14 mouse cellular contexts compared by ENCODE assay signal in the genomic region with DNA sequence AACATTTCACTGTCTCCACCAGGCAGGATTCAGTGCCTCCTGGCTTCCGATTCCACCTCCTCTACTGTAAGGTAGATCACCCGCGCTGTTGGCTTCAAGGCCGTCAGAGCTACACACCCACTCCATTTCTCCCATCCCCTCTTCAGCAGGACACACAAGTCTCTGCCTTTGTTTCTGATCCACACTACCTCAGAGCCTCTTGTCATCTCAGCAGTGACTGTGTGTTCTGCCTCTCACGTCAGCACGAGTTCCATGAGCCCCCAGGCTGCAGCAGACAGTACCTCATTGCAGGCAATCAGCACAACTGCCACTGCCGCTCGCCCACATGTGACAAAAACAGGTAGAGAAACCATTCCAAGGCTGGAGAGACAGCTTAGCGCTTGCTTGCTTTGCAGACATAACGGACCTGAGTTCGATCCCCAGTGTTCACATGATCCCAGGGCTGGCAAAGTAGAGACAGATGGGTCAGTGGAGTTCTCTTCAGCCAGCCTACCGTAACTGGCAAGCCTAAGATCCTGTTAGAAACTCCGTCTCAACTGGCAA. TPM values are rescaled to one million over a fixed set of nuclear protein-coding genes. Genes with fewer than 3 reads are reported as not detected.
DNase-seq lines count a peak whose midpoint lies in the region; ATAC-seq and TF ChIP-seq lines count a peak whose summit lies in the region.
"Had no signal": no experiment of that assay in that cellular context is flagged by ENCODE, and none has a peak within 500 bp of the region (broad histone marks: within the 10 kb centered on the region; RNA-seq: fewer than 3 reads in every experiment).

No protein-coding gene starts in this region.

- H3K27ac ChIP-seq in forebrain, embryonic 12.5 days, result peak overlapping the region; percentile 31; the same call in 1 of the 2 replicates
- H3K27ac ChIP-seq in forebrain, embryonic 16.5 days (ENCODE audit: low read length), result no peak overlapping the region
- H3K27ac ChIP-seq in midbrain, embryonic 13.5 days, result 0 out of 2 replicates have a peak overlapping the region, but pooled peaks have one; percentile 20
- no peak overlapping the region for H3K27ac ChIP-seq in stomach, postnatal 0 days (replicated peaks)
- H3K27ac ChIP-seq: limb, embryonic 12.5 days had no signal

- DNase-seq in right cerebral cortex, adult 18-20 months, result peak; percentile 55
- no peak for DNase-seq in right cerebral cortex, postnatal 4 days
- no peak for DNase-seq in urinary bladder, postnatal 25 days (ENCODE audit: low spot score)
- no peak for DNase-seq in layer of hippocampus, adult 18-20 months (ENCODE audit: low spot score in 2 of 2)
- DNase-seq in stomach, postnatal 0 days (ENCODE audit: low spot score), result no peak
- DNase-seq: adrenal gland, postnatal 36 days; cerebellum, adult 2 months; heart, postnatal 14 days; kidney, adult 18-20 months had no signal

- whole genome bisulfite sequencing in forebrain, embryonic 12.5 days, result 89% methylated on average over 13 of the region's 13 CpGs
- WGBS in forebrain, embryonic 16.5 days, result 89% methylated on average over 13 of the region's 13 CpGs
- WGBS in midbrain, embryonic 13.5 days, result 85% methylated on average over 13 of the region's 13 CpGs
- WGBS in stomach, postnatal 0 days, result 85% methylated on average over 13 of the region's 13 CpGs

- no peak overlapping the region for H3K4me3 ChIP-seq in forebrain, embryonic 12.5 days (replicated peaks)
- no peak overlapping the region for H3K4me3 ChIP-seq in forebrain, embryonic 16.5 days (replicated peaks; ENCODE audit: low read length)
- no peak overlapping the region for H3K4me3 ChIP-seq in midbrain, embryonic 13.5 days (replicated peaks)
- H3K4me3 ChIP-seq in stomach, postnatal 0 days (ENCODE audit: low read depth, low read length), result no peak overlapping the region
- H3K4me3 ChIP-seq: erythroblast, embryonic 14.5 days; limb, embryonic 12.5 days had no signal

- no peak for TF ChIP-seq EP300 in stomach, postnatal 0 days (optimal IDR thresholded peaks at IDR 0.05)

- no peaks in the 10 kb centered on the region for H3K36me3 ChIP-seq in forebrain, embryonic 12.5 days (replicated peaks)
- H3K36me3 ChIP-seq in forebrain, embryonic 16.5 days (ENCODE audit: control insufficient read depth, insufficient read depth), result no peaks in the 10 kb centered on the region
- H3K36me3 ChIP-seq in midbrain, embryonic 13.5 days, result no peaks in the 10 kb centered on the region
- H3K36me3 ChIP-seq in stomach, postnatal 0 days (ENCODE audit: control insufficient read depth, insufficient read depth, low read length), result no peaks in the 10 kb centered on the region
- H3K36me3 ChIP-seq: limb, embryonic 12.5 days had no signal

- H3K4me1 ChIP-seq in forebrain, embryonic 12.5 days, result peaks cover 10% of the 10 kb centered on the region; the same call in 1 of the 2 replicates
- H3K4me1 ChIP-seq in forebrain, embryonic 16.5 days (replicated peaks; ENCODE audit: control insufficient read depth, insufficient read depth, low read length), result no peaks in the 10 kb centered on the region; the same call in 1 of the 2 replicates
- H3K4me1 ChIP-seq in midbrain, embryonic 13.5 days (replicated peaks), result peaks cover 20% of the 10 kb centered on the region
- H3K4me1 ChIP-seq in stomach, postnatal 0 days (replicated peaks; ENCODE audit: control insufficient read depth, insufficient read depth), result no peaks in the 10 kb centered on the region
- H3K4me1 ChIP-seq: limb, embryonic 12.5 days had no signal

- no peak for ATAC-seq in forebrain, embryonic 12.5 days (ENCODE audit: low FRiP score)
- no peak for ATAC-seq in forebrain, embryonic 16.5 days
- ATAC-seq in midbrain, embryonic 13.5 days, result no peak
- ATAC-seq in stomach, postnatal 0 days (ENCODE audit: low FRiP score, low TSS enrichment), result no peak

- no peak overlapping the region for H3K4me2 ChIP-seq in forebrain, embryonic 12.5 days
- H3K4me2 ChIP-seq in forebrain, embryonic 16.5 days (ENCODE audit: low read length), result no peak overlapping the region
- H3K4me2 ChIP-seq in midbrain, embryonic 13.5 days (replicated peaks), result no peak overlapping the region
- H3K4me2 ChIP-seq in stomach, postnatal 0 days (replicated peaks; ENCODE audit: low read depth), result no peak overlapping the region
- H3K4me2 ChIP-seq: limb, embryonic 12.5 days had no signal

- H3K27me3 ChIP-seq in forebrain, embryonic 12.5 days, result no peaks in the 10 kb centered on the region
- no peaks in the 10 kb centered on the region for H3K27me3 ChIP-seq in forebrain, embryonic 16.5 days (replicated peaks; ENCODE audit: control insufficient read depth, insufficient read depth, low read length)
- no peaks in the 10 kb centered on the region for H3K27me3 ChIP-seq in midbrain, embryonic 13.5 days
- H3K27me3 ChIP-seq in stomach, postnatal 0 days (ENCODE audit: control insufficient read depth, insufficient read depth, low read length), result no peaks in the 10 kb centered on the region
- H3K27me3 ChIP-seq: limb, embryonic 12.5 days had no signal

- no peaks in the 10 kb centered on the region for H3K9me3 ChIP-seq in forebrain, embryonic 12.5 days
- H3K9me3 ChIP-seq in forebrain, embryonic 16.5 days (ENCODE audit: control insufficient read depth, low read length), result no peaks in the 10 kb centered on the region
- H3K9me3 ChIP-seq in midbrain, embryonic 13.5 days, result no peaks in the 10 kb centered on the region
- no peaks in the 10 kb centered on the region for H3K9me3 ChIP-seq in stomach, postnatal 0 days (ENCODE audit: control insufficient read depth, low read length)
- H3K9me3 ChIP-seq: limb, embryonic 12.5 days had no signal

- no peak for TF ChIP-seq CTCF in stomach, postnatal 0 days (IDR thresholded peaks at IDR 0.05; ENCODE audit: low read depth)

- H3K9ac ChIP-seq in forebrain, embryonic 12.5 days, result no peak overlapping the region
- no peak overlapping the region for H3K9ac ChIP-seq in forebrain, embryonic 16.5 days (replicated peaks; ENCODE audit: low read depth, low read length)
- H3K9ac ChIP-seq in midbrain, embryonic 13.5 days (replicated peaks), result no peak overlapping the region
- no peak overlapping the region for H3K9ac ChIP-seq in stomach, postnatal 0 days (ENCODE audit: low read length)
- H3K9ac ChIP-seq: limb, embryonic 12.5 days had no signal

RNA-seq across cellular contexts. Expression of gene Elp6, which starts 11.0 kb away (rescaled TPM):
- 32.7 and 33.0 TPM in 2 replicates for polyA plus RNA-seq in forebrain, embryonic 12.5 days (2016; fragmentation: Nextera tagmentation; extraction: Ambion mirVana)
- 34.3 and 36.8 TPM in 2 replicates for polyA plus RNA-seq in forebrain, embryonic 16.5 days (2015; fragmentation: Nextera tagmentation; extraction: Ambion mirVana)
- 46.1 and 46.2 TPM in 2 replicates for polyA plus RNA-seq in midbrain, embryonic 13.5 days (2015; fragmentation: Nextera tagmentation; extraction: Ambion mirVana)
- 10 to 100 TPM; 11.1 to 11.8 TPM for total RNA-seq in layer of hippocampus, adult 18-20 months (2021)
- polyA plus RNA-seq in stomach, postnatal 0 days (2015; fragmentation: Nextera tagmentation; extraction: Ambion mirVana), result 10.1 and 11.6 TPM in 2 replicates

RNA-seq across cellular contexts. Expression of gene Scap, which starts 39.1 kb away (rescaled TPM):
- polyA plus RNA-seq in forebrain, embryonic 12.5 days (2016; fragmentation: Nextera tagmentation; extraction: Ambion mirVana), result 41.9 and 45.0 TPM in 2 replicates
- polyA plus RNA-seq in forebrain, embryonic 16.5 days (2015; fragmentation: Nextera tagmentation; extraction: Ambion mirVana), result 51.1 and 51.4 TPM in 2 replicates
- polyA plus RNA-seq in midbrain, embryonic 13.5 days (2015; fragmentation: Nextera tagmentation; extraction: Ambion mirVana), result 40.6 and 41.9 TPM in 2 replicates
- total RNA-seq in layer of hippocampus, adult 18-20 months (2021), result 100 to 1,000 TPM; 104 to 107 TPM
- 31.6 and 32.9 TPM in 2 replicates for polyA plus RNA-seq in stomach, postnatal 0 days (2015; fragmentation: Nextera tagmentation; extraction: Ambion mirVana)

RNA-seq across cellular contexts. Expression of gene Cspg5, which starts 50.4 kb away (rescaled TPM):
- polyA plus RNA-seq in forebrain, embryonic 12.5 days (2016; fragmentation: Nextera tagmentation; extraction: Ambion mirVana), result 21.9 and 22.3 TPM in 2 replicates
- 98.9 and 115 TPM in 2 replicates for polyA plus RNA-seq in forebrain, embryonic 16.5 days (2015; fragmentation: Nextera tagmentation; extraction: Ambion mirVana)
- 58.9 and 70.2 TPM in 2 replicates for polyA plus RNA-seq in midbrain, embryonic 13.5 days (2015; fragmentation: Nextera tagmentation; extraction: Ambion mirVana)
- 100 to 1,000 TPM; 288 to 297 TPM for total RNA-seq in layer of hippocampus, adult 18-20 months (2021)
- 3.0 and 3.3 TPM in 2 replicates for polyA plus RNA-seq in stomach, postnatal 0 days (2015; fragmentation: Nextera tagmentation; extraction: Ambion mirVana)

Comparison
In these comparisons a context has a peak if more than half of its experiments do, and no peak if none do; other contexts are left out.
1. H3K27ac ChIP-seq: peak in forebrain, embryonic 12.5 days (single experiment) and midbrain, embryonic 13.5 days (single experiment); none in forebrain, embryonic 16.5 days (single experiment) and stomach, postnatal 0 days (single experiment).